Mouse (Mus musculus): Measurements from ENCODE around the gene Pced1b. TPM values are rescaled to one million over a fixed set of nuclear protein-coding genes. Genes with fewer than 3 reads are reported as not detected.

Gene Pced1b
- polyA plus RNA-seq, 1 experiment from 2014 or later: 2.9 TPM

Other genes with a start within 250 kb of the Pced1b start
- 54.0 and 60.1 TPM in 2 replicates for gene Slc38a4, start 191.2 kb upstream of the Pced1b start, polyA plus RNA-seq (2016; fragmentation: Nextera tagmentation; extraction: Ambion mirVana)
- gene Amigo2, start 180 bp downstream of the Pced1b start, polyA plus RNA-seq (2016; fragmentation: Nextera tagmentation; extraction: Ambion mirVana): 6.5 and 7.6 TPM in 2 replicates

All from embryonic facial prominence, embryonic 12.5 days (tissue).